Mouse (Mus musculus) midbrain, embryonic 11.5 days (tissue): ENCODE results near the gene Gm28043. TPM values are rescaled to one million over a fixed set of nuclear protein-coding genes. Genes with fewer than 3 reads are reported as not detected.

ENCODE experiments used
- ATAC-seq: fragments of 200-750 bp; cut with Nextera tagmentation; 2 replicates; pipeline ENCODE4 v1.8.0; 2017; ENCODE audit warnings: moderate TSS enrichment, moderate library complexity; ENCODE audit not compliant: low FRiP score
- DNase-seq: peaks from one replicate; pipeline ENCODE4 v3.0.0; 2015; ENCODE audit warnings: low spot score; ENCODE audit errors: missing footprints
- H3K27ac ChIP-seq: fragments of 300-500 bp; sonication (generic); 2 replicates; pipeline ENCODE4 v1.5.1; 2014; ENCODE audit warnings: low read depth, low read length
- H3K27me3 ChIP-seq: fragments of 300-500 bp; sonication (generic); 2 replicates; pipeline ENCODE4 v1.6.1; 2014; ENCODE audit warnings: mild to moderate bottlenecking, low read length, moderate library complexity, mixed read lengths; ENCODE audit not compliant: control insufficient read depth, insufficient read depth
- H3K36me3 ChIP-seq: fragments of 300-500 bp; sonication (generic); 2 replicates; pipeline ENCODE4 v1.6.1; 2014; ENCODE audit warnings: mild to moderate bottlenecking, low read length, moderate library complexity, mixed read lengths; ENCODE audit not compliant: control insufficient read depth, insufficient read depth
- H3K4me1 ChIP-seq: fragments of 300-500 bp; sonication (generic); 2 replicates; pipeline ENCODE4 v1.6.1; 2014; ENCODE audit warnings: low read length; ENCODE audit not compliant: control insufficient read depth, insufficient read depth
- H3K4me2 ChIP-seq: fragments of 300-500 bp; sonication (generic); 2 replicates; pipeline ENCODE4 v1.6.1; 2014; ENCODE audit warnings: mild to moderate bottlenecking, moderate library complexity
- H3K4me3 ChIP-seq: fragments of 300-500 bp; sonication (generic); 2 replicates; pipeline ENCODE4 v1.5.1; 2014; ENCODE audit warnings: low read depth, low read length
- H3K9ac ChIP-seq: fragments of 300-500 bp; sonication (generic); 2 replicates; pipeline ENCODE4 v1.6.1; 2014; ENCODE audit warnings: low read length
- H3K9me3 ChIP-seq: fragments of 300-500 bp; sonication (generic); 2 replicates; pipeline ENCODE4 v1.6.1; 2016; ENCODE audit warnings: low read length; ENCODE audit not compliant: control insufficient read depth
- WGBS: fragments of 180-500 bp; shearing (Covaris S2); extraction: QIAGEN DNeasy Blood & Tissue Kit; methylation state at CpG from one replicate; pipeline ENCODE4 v1.1.7; 2014; 5-methylcytosine and 5-hydroxymethylcytosine counted together
- polyA plus RNA-seq: library from polyadenylated mRNA; unstranded; fragments of >200 nt; fragmentation: Nextera tagmentation; extraction: Ambion mirVana; gene quantifications from 2 replicates; pipeline ENCODE4 v1.2.1, GENCODE M21; 2014

The Gm28043 gene
- polyA plus RNA-seq, 1 experiment from 2014 or later: 2.2 TPM

- DNase-seq (no peak), ATAC-seq (no peak)
- no peak overlapping the region for H3K27ac ChIP-seq
- no peak overlapping the region for H3K9ac ChIP-seq
- H3K4me1 ChIP-seq: no peaks in the 10 kb centered on the region
- H3K27me3 ChIP-seq: no peaks in the 10 kb centered on the region
- H3K4me2 ChIP-seq: no peak overlapping the region
- H3K36me3 ChIP-seq: peaks cover 41% of the 10 kb centered on the region
- H3K4me3 ChIP-seq: no peak overlapping the region
- no peaks in the 10 kb centered on the region for H3K9me3 ChIP-seq
- WGBS: 81% methylated on average over 5 of the region's 5 CpGs
Observed at GRCm38 (mm10) chr17:29636118-29636517, 21.4 kb downstream of the Gm28043 start.

GRCm38 (mm10) chr17:29637377-29637776, 22.7 kb downstream of the Gm28043 start:
- peaks cover 41% of the 10 kb centered on the region for H3K36me3 ChIP-seq
- no peaks in the 10 kb centered on the region for H3K4me1 ChIP-seq
- no peak overlapping the region for H3K27ac ChIP-seq
- H3K9ac ChIP-seq: no peak overlapping the region
- DNase-seq (no peak), ATAC-seq (no peak)
- no peak overlapping the region for H3K4me3 ChIP-seq
- no peak overlapping the region for H3K4me2 ChIP-seq
- 97% methylated on average over 4 of the region's 4 CpGs for WGBS
- H3K9me3 ChIP-seq: no peaks in the 10 kb centered on the region
- H3K27me3 ChIP-seq: no peaks in the 10 kb centered on the region

DNA sequence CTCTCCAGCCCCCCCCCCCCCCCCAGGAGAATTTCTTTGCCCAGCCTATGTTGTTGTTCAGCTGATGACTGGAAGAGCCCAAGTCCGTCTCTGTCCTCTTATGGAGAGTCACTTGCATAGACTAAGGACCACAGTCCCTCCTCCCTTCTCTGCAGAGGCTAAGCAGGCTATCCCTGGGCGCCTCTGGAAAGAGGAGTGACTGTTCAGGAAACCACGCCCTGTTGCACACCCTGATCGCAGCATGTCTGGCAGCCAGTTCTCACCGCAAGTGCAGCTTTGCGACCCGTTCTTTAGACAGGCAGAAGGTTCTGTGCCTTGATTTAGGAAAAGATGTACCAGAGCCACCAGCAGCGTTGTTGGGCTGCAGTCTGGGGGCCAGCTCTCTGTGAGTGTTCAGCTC, 23.2 kb downstream of the Gm28043 start:
- 91% methylated on average over 8 of the region's 8 CpGs for WGBS
- no peak for DNase-seq
- H3K36me3 ChIP-seq: peaks cover 41% of the 10 kb centered on the region

DNA sequence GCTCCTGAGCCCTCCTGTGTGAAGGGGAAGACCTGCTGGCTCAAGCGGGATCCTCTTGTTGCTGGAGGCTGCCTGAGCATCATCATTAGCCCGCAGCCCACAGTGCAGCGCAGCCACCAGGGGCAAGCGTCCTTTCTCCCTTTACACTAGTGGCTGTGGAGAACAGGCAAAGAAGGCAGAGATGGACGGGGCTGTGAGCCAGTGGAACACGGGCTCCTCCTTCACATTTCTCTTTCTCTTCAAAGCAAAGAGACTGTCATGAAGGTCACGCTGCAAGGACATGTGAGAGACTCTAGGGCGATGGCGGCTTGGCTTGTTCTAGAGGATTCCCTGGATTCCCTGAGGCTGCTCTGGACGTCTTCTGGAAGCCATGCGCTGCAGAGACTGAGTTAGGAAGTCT, 26.3 kb downstream of the Gm28043 start:
- no peak for ATAC-seq
- no peak for DNase-seq
- H3K36me3 ChIP-seq: peaks cover 28% of the 10 kb centered on the region
- H3K4me3 ChIP-seq: no peak overlapping the region
- 92% methylated on average over 11 of the region's 11 CpGs for WGBS
- H3K4me1 ChIP-seq: no peaks in the 10 kb centered on the region
- no peaks in the 10 kb centered on the region for H3K9me3 ChIP-seq
- no peak overlapping the region for H3K4me2 ChIP-seq
- no peaks in the 10 kb centered on the region for H3K27me3 ChIP-seq
- H3K27ac ChIP-seq: no peak overlapping the region
- no peak overlapping the region for H3K9ac ChIP-seq

More for the DNA sequence above, 23.2 kb downstream of the Gm28043 start:
- no peak overlapping the region for H3K4me3 ChIP-seq
- H3K27me3 ChIP-seq: no peaks in the 10 kb centered on the region
- no peaks in the 10 kb centered on the region for H3K4me1 ChIP-seq
- H3K9ac ChIP-seq: no peak overlapping the region
- H3K27ac ChIP-seq: no peak overlapping the region
- ATAC-seq: no peak
- no peak overlapping the region for H3K4me2 ChIP-seq
- no peaks in the 10 kb centered on the region for H3K9me3 ChIP-seq

DNA sequence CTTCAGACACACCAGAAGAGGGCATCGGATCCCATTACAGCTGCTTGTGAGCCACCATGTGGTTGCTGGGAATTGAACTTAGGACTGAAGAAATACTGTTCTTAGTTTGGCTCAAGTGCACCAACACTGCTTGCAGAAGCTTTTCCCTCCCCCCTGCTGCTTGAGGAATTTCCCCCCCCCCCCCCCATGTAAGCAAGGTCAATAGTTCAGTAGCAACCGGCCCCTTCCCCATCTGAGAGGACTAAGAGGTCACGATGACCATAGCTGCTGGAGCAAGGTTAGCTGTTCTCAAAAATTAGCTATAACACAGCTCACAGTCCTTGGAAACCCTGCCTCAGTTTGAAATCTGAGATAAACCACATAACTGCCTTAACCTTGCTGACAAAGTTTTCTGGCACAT, 27.5 kb downstream of the Gm28043 start:
- no peaks in the 10 kb centered on the region for H3K9me3 ChIP-seq
- ATAC-seq (no peak), DNase-seq (no peak)
- no peak overlapping the region for H3K9ac ChIP-seq
- no peaks in the 10 kb centered on the region for H3K27me3 ChIP-seq
- no peak overlapping the region for H3K27ac ChIP-seq
- H3K4me2 ChIP-seq: no peak overlapping the region
- H3K4me1 ChIP-seq: no peaks in the 10 kb centered on the region
- H3K36me3 ChIP-seq: peaks cover 21% of the 10 kb centered on the region
- WGBS: 61% methylated on average over 3 of the region's 3 CpGs
- H3K4me3 ChIP-seq: no peak overlapping the region

DNA sequence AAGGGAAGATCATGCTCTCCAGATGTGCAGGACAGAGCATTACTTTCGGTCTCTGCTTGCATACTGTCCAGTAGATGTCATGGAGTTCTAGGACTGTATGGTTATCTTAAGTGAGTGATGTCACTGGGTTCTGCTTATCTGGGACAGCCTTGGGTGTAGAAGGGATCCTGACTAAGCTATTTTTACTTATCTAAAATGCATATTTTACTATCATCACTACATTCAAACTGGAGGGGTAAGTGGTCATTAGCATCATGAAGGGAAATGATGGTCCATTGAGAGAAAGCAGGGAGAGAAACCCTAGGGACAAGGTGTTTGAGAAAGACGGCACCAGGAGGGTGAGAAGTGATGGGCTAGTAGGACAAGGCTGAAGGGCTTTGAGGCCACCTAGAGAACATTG, 43.6 kb downstream of the Gm28043 start:
- Histone ChIP-seq H3K4me3 (no peak overlapping the region), H3K9ac (no peak overlapping the region), H3K9me3 (no peaks in the 10 kb centered on the region), H3K4me1 (peaks cover 7% of the 10 kb centered on the region; the same call in 1 of the 2 replicates), H3K36me3 (no peaks in the 10 kb centered on the region), H3K27me3 (no peaks in the 10 kb centered on the region), H3K27ac (no peak overlapping the region), H3K4me2 (no peak overlapping the region)
- DNase-seq (no peak), ATAC-seq (no peak)
- 83% methylated on average over 2 of the region's 2 CpGs for WGBS

DNA sequence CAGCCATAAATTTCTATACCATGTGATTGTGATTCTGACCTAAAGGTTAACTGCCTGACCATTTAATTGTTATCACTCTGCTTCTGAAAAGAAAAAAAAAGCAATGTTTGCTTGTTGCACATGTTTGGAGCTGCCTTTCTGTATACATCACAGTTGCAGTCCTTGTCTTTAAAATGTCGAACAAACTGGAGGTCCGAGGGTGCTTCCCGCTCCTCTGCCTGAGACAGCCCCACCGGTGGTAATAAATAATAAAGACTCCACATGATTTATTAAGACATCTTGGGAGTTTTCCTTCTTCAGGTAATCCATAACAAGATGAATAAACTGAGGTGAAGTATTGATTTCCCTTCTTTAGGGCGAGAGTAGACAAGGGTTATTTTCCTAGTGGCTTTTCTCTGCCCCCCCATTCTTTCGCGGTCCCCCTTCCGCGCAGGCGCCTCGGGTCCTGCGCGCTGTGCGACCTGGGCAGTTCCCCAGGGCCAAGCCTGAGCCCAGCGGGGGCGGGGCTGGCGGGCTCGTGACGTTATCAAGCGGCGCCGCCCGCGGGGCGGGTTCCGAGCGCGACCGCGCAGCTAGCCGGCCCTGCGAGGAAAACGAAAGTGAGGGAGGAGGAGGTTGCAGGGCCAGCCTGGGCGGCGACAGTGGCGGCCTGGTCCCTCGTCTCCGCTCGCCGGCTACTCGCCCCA, 45.5 kb downstream of the Gm28043 start, which contains the start of gene Cmtr1:
Gene Cmtr1 (plus strand): TSS at position 520 of the 686 bp plus-strand sequence.
- Histone ChIP-seq H3K4me3 (peak within 1 kb of the TSS; percentile 93), H3K27ac (peak within 1 kb of the TSS; percentile 86), H3K4me2 (peak within 1 kb of the TSS; percentile 95), H3K9ac (peak within 1 kb of the TSS; percentile 98), H3K27me3 (no peaks in the 10 kb centered on the region), H3K4me1 (peaks cover 7% of the 10 kb centered on the region; the same call in 1 of the 2 replicates), H3K36me3 (peaks cover 6% of the 10 kb centered on the region; the same call in 1 of the 2 replicates), H3K9me3 (no peaks in the 10 kb centered on the region)
- DNase-seq (peak; percentile 99), ATAC-seq (peak; percentile 97)
- 1% methylated on average over 40 of the region's 41 CpGs for WGBS

GRCm38 (mm10) chr17:29660762-29661391, 46.2 kb downstream of the Gm28043 start:
- WGBS: under 1% methylated on average over 41 of the region's 41 CpGs
- ATAC-seq (no peak), DNase-seq (peak; percentile 91)
- H3K9ac ChIP-seq: peak overlapping the region; percentile 98
- peaks cover 6% of the 10 kb centered on the region; the same call in 1 of the 2 replicates for H3K36me3 ChIP-seq
- peak overlapping the region; percentile 93 for H3K4me3 ChIP-seq
- peak overlapping the region; percentile 86 for H3K27ac ChIP-seq
- H3K4me1 ChIP-seq: peaks cover 7% of the 10 kb centered on the region; the same call in 1 of the 2 replicates
- H3K27me3 ChIP-seq: no peaks in the 10 kb centered on the region
- H3K9me3 ChIP-seq: no peaks in the 10 kb centered on the region
- H3K4me2 ChIP-seq: peak overlapping the region; percentile 95

GRCm38 (mm10) chr17:29662145-29662544, 47.5 kb downstream of the Gm28043 start:
- 88% methylated on average over 6 of the region's 6 CpGs for WGBS
- no peak overlapping the region for H3K4me2 ChIP-seq
- no peak for ATAC-seq
- no peaks in the 10 kb centered on the region for H3K27me3 ChIP-seq
- H3K27ac ChIP-seq: no peak overlapping the region
- H3K9me3 ChIP-seq: no peaks in the 10 kb centered on the region
- H3K36me3 ChIP-seq: peaks cover 6% of the 10 kb centered on the region; the same call in 1 of the 2 replicates
- no peak overlapping the region for H3K4me3 ChIP-seq
- peaks cover 7% of the 10 kb centered on the region; the same call in 1 of the 2 replicates for H3K4me1 ChIP-seq
- no peak overlapping the region for H3K9ac ChIP-seq
- no peak for DNase-seq
